Mouse (Mus musculus): Measurements from ENCODE around the gene S100z. TPM values are rescaled to one million over a fixed set of nuclear protein-coding genes. Genes with fewer than 3 reads are reported as not detected.

S100z gene
- polyA plus RNA-seq, 1 experiment: not detected

DNA sequence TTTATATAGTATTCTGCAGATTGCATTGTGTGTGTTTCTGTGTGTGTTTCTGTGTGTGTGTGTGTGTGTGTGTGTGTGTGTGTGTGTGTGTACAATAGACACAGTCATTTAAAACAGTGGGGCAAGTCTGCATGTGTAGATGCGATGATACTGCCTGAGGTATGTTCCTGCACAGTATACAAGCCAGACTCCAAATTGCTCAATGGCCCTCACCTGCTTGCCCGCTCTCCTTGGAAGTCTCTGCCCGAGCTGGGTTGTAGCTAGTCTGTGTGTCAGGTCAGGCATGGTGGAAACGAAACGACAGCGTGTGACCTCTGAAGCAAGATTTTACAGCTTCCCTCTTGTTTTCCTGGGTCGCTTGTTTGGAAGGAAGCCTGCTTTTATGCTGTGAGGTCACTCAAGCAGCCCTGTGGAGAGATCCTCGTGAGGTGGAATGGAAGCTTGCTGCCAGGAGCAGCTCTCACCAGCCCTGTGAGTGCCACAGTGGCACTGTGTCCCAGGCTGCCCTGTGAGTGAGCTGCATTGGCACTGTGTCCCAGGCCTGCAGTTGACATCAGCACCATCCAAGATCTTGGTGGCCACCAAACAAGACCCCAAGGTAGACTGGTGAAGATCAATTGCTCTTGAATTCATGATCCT lies 24.9 kb upstream of the S100z start:
- H3K27me3 ChIP-seq (ENCODE audit: control insufficient read depth): no peaks in the 10 kb centered on the region
- no peaks in the 10 kb centered on the region for H3K36me3 ChIP-seq (ENCODE audit: control insufficient read depth)
- no peaks in the 10 kb centered on the region for H3K9me3 ChIP-seq (ENCODE audit: control insufficient read depth, low read length)
- H3K4me3 ChIP-seq (replicated peaks): no peak overlapping the region
- TF ChIP-seq TAL1 (IDR thresholded peaks at IDR 0.05; ENCODE audit: low read length) (no peak), GATA1 (IDR thresholded peaks at IDR 0.05; ENCODE audit: low read length) (no peak)
- no peaks in the 10 kb centered on the region for H3K4me1 ChIP-seq (ENCODE audit: control insufficient read depth)

DNA sequence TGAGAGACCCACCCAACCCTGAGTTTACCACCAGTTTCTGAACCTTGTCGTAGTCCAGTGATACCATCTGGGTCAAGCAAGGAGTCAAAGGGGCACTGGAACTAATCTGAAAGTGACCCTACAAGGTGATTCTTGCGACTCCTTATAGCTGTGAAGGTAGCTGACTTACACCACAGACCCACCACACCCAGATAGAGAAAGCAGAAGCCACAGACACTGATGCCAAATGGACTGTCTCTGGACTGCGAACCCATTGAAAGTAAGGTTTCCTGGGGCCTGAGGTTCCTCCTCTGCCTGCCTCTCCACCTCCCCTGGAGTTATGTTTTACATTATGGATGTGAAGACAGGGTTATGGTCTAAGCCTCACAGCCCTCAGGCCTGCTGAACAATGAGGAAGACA lies 18.1 kb upstream of the S100z start:
- Histone ChIP-seq H3K4me1 (ENCODE audit: control insufficient read depth) (no peaks in the 10 kb centered on the region), H3K36me3 (ENCODE audit: control insufficient read depth) (no peaks in the 10 kb centered on the region), H3K27me3 (ENCODE audit: control insufficient read depth) (no peaks in the 10 kb centered on the region), H3K9me3 (ENCODE audit: control insufficient read depth, low read length) (no peaks in the 10 kb centered on the region), H3K4me3 (replicated peaks) (no peak overlapping the region)
- no peak for TF ChIP-seq GATA1 (IDR thresholded peaks at IDR 0.05; ENCODE audit: low read length)
- TF ChIP-seq TAL1 (IDR thresholded peaks at IDR 0.05; ENCODE audit: low read length): no peak

DNA sequence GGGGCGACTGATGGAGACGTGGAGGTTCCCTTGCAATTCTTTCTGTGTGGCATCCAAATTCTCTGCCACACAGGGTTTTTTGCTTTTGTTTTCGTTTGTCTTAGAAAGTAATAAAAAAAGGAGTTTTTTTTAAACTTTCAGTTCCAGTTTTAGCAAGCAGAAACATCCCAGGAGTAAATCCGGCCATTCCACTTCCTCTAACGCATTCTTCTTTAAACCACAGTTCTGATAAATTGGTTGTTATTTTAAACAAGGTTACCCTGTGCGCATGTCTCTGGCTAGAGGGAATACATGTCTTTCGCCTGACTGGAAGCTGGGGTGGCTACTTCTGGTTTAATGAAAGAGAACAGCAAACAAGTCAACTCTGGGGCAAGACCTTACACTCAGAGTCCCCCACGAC lies 16.3 kb upstream of the S100z start:
- TF ChIP-seq TAL1 (IDR thresholded peaks at IDR 0.05; ENCODE audit: low read length) (no peak), GATA1 (IDR thresholded peaks at IDR 0.05; ENCODE audit: low read length) (no peak)
- no peaks in the 10 kb centered on the region for H3K27me3 ChIP-seq (ENCODE audit: control insufficient read depth)

DNA sequence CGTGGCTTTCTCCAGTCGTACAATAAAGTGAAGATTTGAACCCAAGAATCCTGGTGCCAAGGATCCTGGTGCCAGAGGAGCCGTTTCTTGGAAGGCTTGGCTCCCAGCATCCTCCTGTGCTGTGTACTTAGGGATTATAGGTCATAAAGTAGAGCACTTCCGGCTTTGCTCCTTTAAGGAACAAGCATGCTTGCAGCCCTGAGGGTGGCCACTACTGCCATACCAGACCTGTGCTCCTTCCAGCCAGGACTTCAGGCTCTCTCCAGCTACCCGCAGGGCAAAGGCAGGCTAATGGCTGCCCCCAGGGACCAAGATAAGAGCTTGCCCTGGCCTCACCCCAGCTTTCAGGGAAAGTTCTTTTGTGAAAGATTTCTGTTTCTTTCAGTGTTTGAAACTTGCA lies 14.8 kb upstream of the S100z start:
- no peaks in the 10 kb centered on the region for H3K27me3 ChIP-seq (ENCODE audit: control insufficient read depth)
- no peak overlapping the region for H3K4me3 ChIP-seq (replicated peaks)
- no peak for TF ChIP-seq TAL1 (IDR thresholded peaks at IDR 0.05; ENCODE audit: low read length)
- no peak for TF ChIP-seq GATA1 (IDR thresholded peaks at IDR 0.05; ENCODE audit: low read length)
- H3K9me3 ChIP-seq (ENCODE audit: control insufficient read depth, low read length): no peaks in the 10 kb centered on the region
- no peaks in the 10 kb centered on the region for H3K4me1 ChIP-seq (ENCODE audit: control insufficient read depth)
- no peaks in the 10 kb centered on the region for H3K36me3 ChIP-seq (ENCODE audit: control insufficient read depth)

More for the DNA sequence above, 16.3 kb upstream of the S100z start:
- Histone ChIP-seq H3K4me1 (ENCODE audit: control insufficient read depth) (no peaks in the 10 kb centered on the region), H3K36me3 (ENCODE audit: control insufficient read depth) (no peaks in the 10 kb centered on the region), H3K9me3 (ENCODE audit: control insufficient read depth, low read length) (no peaks in the 10 kb centered on the region), H3K4me3 (replicated peaks) (no peak overlapping the region)

DNA sequence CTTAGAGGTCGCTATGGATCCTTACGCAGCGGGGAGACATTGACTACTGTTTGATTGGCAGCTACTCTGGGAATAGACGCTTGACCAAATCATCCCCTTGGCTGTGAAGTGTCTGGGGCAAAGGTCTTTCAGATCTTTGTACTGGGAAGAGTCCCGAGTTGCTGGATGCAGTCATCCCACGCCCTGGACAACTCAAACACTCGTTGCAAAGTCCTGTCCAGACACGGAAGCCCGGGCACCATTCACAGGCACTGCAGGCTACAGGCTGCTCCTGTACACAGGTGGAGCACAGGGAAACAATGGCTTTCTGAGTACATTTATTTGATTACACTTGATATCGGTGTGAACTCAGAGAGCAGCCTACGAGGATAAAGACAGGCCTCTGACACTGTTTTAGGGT lies 12.8 kb upstream of the S100z start:
- no peak overlapping the region for H3K4me3 ChIP-seq (replicated peaks)
- H3K9me3 ChIP-seq (ENCODE audit: control insufficient read depth, low read length): no peaks in the 10 kb centered on the region
- H3K36me3 ChIP-seq (ENCODE audit: control insufficient read depth): no peaks in the 10 kb centered on the region
- no peaks in the 10 kb centered on the region for H3K27me3 ChIP-seq (ENCODE audit: control insufficient read depth)
- no peak for TF ChIP-seq TAL1 (IDR thresholded peaks at IDR 0.05; ENCODE audit: low read length)
- no peak for TF ChIP-seq GATA1 (IDR thresholded peaks at IDR 0.05; ENCODE audit: low read length)
- H3K4me1 ChIP-seq (ENCODE audit: control insufficient read depth): no peaks in the 10 kb centered on the region

DNA sequence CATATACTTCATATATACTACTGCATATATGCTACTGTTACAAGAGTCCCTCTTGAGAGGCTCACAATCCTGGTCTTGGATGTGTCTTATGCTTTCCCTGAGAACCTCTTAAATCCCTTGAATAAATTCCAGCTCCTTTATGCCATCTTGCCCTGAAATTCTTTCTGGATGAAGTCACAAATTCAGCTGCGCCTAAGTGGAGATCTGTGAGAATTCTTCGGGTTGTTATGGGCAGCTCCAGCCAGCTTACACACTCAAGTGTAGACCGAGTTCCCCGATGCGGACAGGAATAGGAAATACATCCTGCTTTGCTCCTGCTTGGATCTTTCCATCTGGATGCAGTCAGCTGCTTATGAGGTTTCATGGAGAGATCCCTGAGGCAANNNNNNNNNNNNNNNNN lies 6.1 kb upstream of the S100z start:
- H3K36me3 ChIP-seq (ENCODE audit: control insufficient read depth): no peaks in the 10 kb centered on the region
- TF ChIP-seq TAL1 (IDR thresholded peaks at IDR 0.05; ENCODE audit: low read length): no peak
- no peak for TF ChIP-seq GATA1 (IDR thresholded peaks at IDR 0.05; ENCODE audit: low read length)
- no peaks in the 10 kb centered on the region for H3K4me1 ChIP-seq (ENCODE audit: control insufficient read depth)
- no peaks in the 10 kb centered on the region for H3K9me3 ChIP-seq (ENCODE audit: control insufficient read depth, low read length)
- no peak overlapping the region for H3K4me3 ChIP-seq (replicated peaks)
- 0 out of 2 replicates have a peak, but pooled peaks cover 4% of the 10 kb centered on the region for H3K27me3 ChIP-seq (ENCODE audit: control insufficient read depth)

DNA sequence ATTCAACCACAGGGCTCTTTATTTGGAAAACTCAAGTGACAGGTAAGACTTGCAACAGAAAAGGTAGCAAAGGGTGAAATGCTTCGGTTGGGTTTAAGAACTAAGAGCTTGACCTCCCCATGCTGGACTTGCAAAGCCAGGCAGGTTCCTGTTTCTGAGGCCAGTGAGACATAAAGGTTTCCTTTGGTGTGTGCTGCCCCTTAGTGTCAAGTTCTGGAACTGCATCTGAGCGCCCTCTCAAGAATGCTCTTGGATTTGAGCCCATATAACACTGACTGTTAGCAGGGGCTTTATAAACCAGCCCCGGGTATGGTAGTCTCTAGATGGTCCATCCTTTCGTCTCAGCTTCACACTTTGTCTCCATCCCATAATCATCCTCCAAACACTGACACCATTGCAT lies 2.9 kb upstream of the S100z start:
- TF ChIP-seq GATA1 (IDR thresholded peaks at IDR 0.05; ENCODE audit: low read length) (no peak), TAL1 (IDR thresholded peaks at IDR 0.05; ENCODE audit: low read length) (no peak)
- no peaks in the 10 kb centered on the region for H3K4me1 ChIP-seq (ENCODE audit: control insufficient read depth)
- no peak overlapping the region for H3K4me3 ChIP-seq (replicated peaks)
- H3K9me3 ChIP-seq (ENCODE audit: control insufficient read depth, low read length): no peaks in the 10 kb centered on the region
- 0 out of 2 replicates have a peak, but pooled peaks cover 9% of the 10 kb centered on the region for H3K27me3 ChIP-seq (ENCODE audit: control insufficient read depth)
- no peaks in the 10 kb centered on the region for H3K36me3 ChIP-seq (ENCODE audit: control insufficient read depth)

DNA sequence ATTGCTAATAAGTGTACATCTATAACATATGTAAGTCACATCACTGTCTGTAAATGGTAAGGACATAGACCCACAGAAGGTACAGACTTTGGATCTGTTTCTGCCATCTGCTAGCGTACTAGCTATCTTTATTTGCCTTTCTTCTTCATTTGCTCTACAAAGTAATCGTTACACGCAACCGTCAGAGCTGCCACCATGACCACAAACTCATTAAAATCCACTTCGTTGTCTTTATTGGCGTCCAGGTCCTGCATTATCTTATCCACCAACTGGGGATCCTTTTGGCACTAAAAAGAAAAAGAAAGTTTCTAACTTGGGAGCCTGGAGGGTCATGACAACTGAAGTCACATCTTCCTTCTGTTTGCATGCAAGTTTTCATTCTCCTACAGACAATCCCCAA lies 1.3 kb downstream of the S100z start:
- Histone ChIP-seq H3K9me3 (ENCODE audit: control insufficient read depth, low read length) (no peaks in the 10 kb centered on the region), H3K36me3 (ENCODE audit: control insufficient read depth) (no peaks in the 10 kb centered on the region), H3K4me1 (ENCODE audit: control insufficient read depth) (peaks cover 25% of the 10 kb centered on the region), H3K4me3 (replicated peaks) (no peak overlapping the region), H3K27me3 (ENCODE audit: control insufficient read depth) (peaks cover 9% of the 10 kb centered on the region; the same call in 1 of the 2 replicates)
- TF ChIP-seq TAL1 (IDR thresholded peaks at IDR 0.05; ENCODE audit: low read length) (no peak), GATA1 (IDR thresholded peaks at IDR 0.05; ENCODE audit: low read length) (no peak)

DNA sequence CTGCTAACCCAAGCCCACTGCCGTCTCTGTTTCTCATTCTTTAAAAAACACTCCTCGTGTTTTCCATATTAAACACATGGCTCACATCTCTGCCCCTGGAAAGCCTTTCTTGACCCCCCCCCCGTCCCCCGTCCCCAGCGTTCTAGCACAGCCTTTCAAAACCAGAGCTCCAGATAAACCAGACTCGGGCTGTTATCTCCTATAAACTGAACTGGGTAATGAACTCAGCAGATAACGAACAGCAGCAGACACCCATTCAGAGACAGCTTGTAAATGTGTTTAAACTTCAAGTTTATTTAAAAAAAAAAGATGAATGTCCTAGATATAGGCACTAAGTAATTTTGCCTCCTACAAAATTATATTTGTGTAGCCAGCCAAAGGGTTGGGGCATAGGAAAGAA lies 3.4 kb downstream of the S100z start:
- H3K36me3 ChIP-seq (ENCODE audit: control insufficient read depth): no peaks in the 10 kb centered on the region
- TF ChIP-seq TAL1 (IDR thresholded peaks at IDR 0.05; ENCODE audit: low read length) (no peak), GATA1 (IDR thresholded peaks at IDR 0.05; ENCODE audit: low read length) (no peak)
- H3K4me3 ChIP-seq (replicated peaks): no peak overlapping the region
- H3K4me1 ChIP-seq (ENCODE audit: control insufficient read depth): peaks cover 25% of the 10 kb centered on the region
- no peaks in the 10 kb centered on the region for H3K9me3 ChIP-seq (ENCODE audit: control insufficient read depth, low read length)
- H3K27me3 ChIP-seq (ENCODE audit: control insufficient read depth): peaks cover 5% of the 10 kb centered on the region; the same call in 1 of the 2 replicates

DNA sequence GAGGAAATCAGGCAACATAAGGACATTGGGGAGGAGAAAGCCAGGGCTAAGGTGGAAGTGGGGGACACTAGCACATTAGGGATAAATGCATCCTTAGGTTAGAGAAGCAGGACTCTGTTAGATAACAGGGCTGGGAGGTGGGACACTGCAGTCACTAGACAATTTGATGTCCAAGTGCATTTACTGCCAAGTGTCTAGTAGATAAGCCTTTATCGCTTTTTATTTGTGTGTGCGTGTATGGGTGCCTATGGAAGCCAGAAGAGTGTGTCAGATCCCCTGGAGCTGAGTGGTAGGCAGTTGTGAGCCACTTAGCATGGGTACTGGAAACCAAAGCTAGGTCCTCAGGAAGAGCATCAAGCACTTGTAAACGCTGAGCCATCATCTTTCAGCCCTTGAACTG lies 4.2 kb downstream of the S100z start:
- Histone ChIP-seq H3K9me3 (ENCODE audit: control insufficient read depth, low read length) (no peaks in the 10 kb centered on the region), H3K27me3 (ENCODE audit: control insufficient read depth) (peaks cover 5% of the 10 kb centered on the region; the same call in 1 of the 2 replicates), H3K36me3 (ENCODE audit: control insufficient read depth) (no peaks in the 10 kb centered on the region), H3K4me3 (replicated peaks) (no peak overlapping the region), H3K4me1 (ENCODE audit: control insufficient read depth) (peaks cover 25% of the 10 kb centered on the region)
- TF ChIP-seq GATA1 (IDR thresholded peaks at IDR 0.05; ENCODE audit: low read length) (no peak), TAL1 (IDR thresholded peaks at IDR 0.05; ENCODE audit: low read length) (no peak)
